Mouse (Mus musculus) heart, embryonic 15.5 days (tissue): ENCODE data around the gene Caly. TPM values are rescaled to one million over a fixed set of nuclear protein-coding genes. Genes with fewer than 3 reads are reported as not detected.

Experiments used
- ATAC-seq: fragments of 200-750 bp; cut with Nextera tagmentation; replicated peaks from 2 replicates; pipeline ENCODE4 v1.8.0; 2017; ENCODE audit warnings: low read depth, moderate TSS enrichment; ENCODE audit not compliant: insufficient number of reproducible peaks, insufficient read depth, low FRiP score
- H3K27ac ChIP-seq: fragments of 300-500 bp; sonication (generic); 2 replicates; pipeline ENCODE4 v1.5.1; 2015; ENCODE audit warnings: mild to moderate bottlenecking, inconsistent platforms
- H3K27me3 ChIP-seq: fragments of 300-500 bp; sonication (generic); 2 replicates; pipeline ENCODE4 v1.6.1; 2015; ENCODE audit warnings: inconsistent platforms
- H3K36me3 ChIP-seq: fragments of 300-500 bp; sonication (generic); 2 replicates; pipeline ENCODE4 v1.6.1; 2015; ENCODE audit warnings: mild to moderate bottlenecking, inconsistent platforms
- H3K4me1 ChIP-seq: fragments of 300-500 bp; sonication (generic); replicated peaks from 2 replicates; pipeline ENCODE4 v1.6.1; 2015; ENCODE audit warnings: inconsistent platforms
- H3K4me2 ChIP-seq: fragments of 300-500 bp; sonication (generic); 2 replicates; pipeline ENCODE4 v1.6.1; 2015; ENCODE audit warnings: inconsistent platforms, mild to moderate bottlenecking, moderate library complexity
- H3K4me3 ChIP-seq: fragments of 300-500 bp; sonication (generic); 2 replicates; pipeline ENCODE4 v1.5.1; 2015; ENCODE audit warnings: mild to moderate bottlenecking, inconsistent platforms
- H3K9ac ChIP-seq: fragments of 300-500 bp; sonication (generic); 2 replicates; pipeline ENCODE4 v1.6.1; 2015; ENCODE audit warnings: mild to moderate bottlenecking, inconsistent platforms
- H3K9me3 ChIP-seq: fragments of 300-500 bp; sonication (generic); replicated peaks from 2 replicates; pipeline ENCODE4 v1.6.1; 2016; ENCODE audit warnings: inconsistent platforms
- WGBS: fragments of 180-500 bp; shearing (Covaris S2); methylation state at CpG from one replicate; pipeline ENCODE4 v1.1.7; 2015; ENCODE audit warnings: mixed read lengths; 5-methylcytosine and 5-hydroxymethylcytosine counted together
- polyA plus RNA-seq: library from polyadenylated mRNA; unstranded; fragments of >200 nt; fragmentation: Nextera tagmentation; extraction: Ambion mirVana; gene quantifications from 2 replicates; pipeline ENCODE4 v1.2.1, GENCODE M21; 2015

Gene Caly
- polyA plus RNA-seq, 1 experiment from 2014 or later, result 0.45 TPM

- Histone ChIP-seq H3K27ac (no peak overlapping the region), H3K27me3 (peaks cover 97% of the 10 kb centered on the region), H3K36me3 (no peaks in the 10 kb centered on the region), H3K9me3 (no peaks in the 10 kb centered on the region), H3K4me2 (peak overlapping the region; percentile 77), H3K4me1 (peaks cover 20% of the 10 kb centered on the region), H3K4me3 (peak overlapping the region; percentile 44), H3K9ac (no peak overlapping the region)
- WGBS, result 29% methylated on average over 7 of the region's 7 CpGs
- ATAC-seq, result no peak
These were observed 23.8 kb downstream of the Caly start for GRCm38 (mm10) chr7:140058528-140058927.

- Histone ChIP-seq H3K4me1 (peaks cover 20% of the 10 kb centered on the region), H3K27ac (no peak overlapping the region), H3K27me3 (peaks cover 97% of the 10 kb centered on the region), H3K9me3 (no peaks in the 10 kb centered on the region), H3K36me3 (no peaks in the 10 kb centered on the region), H3K4me2 (peak overlapping the region; percentile 77), H3K9ac (peak overlapping the region; percentile 49; the same call in 1 of the 2 replicates), H3K4me3 (peak overlapping the region; percentile 44)
- 3% methylated on average over 53 of the region's 53 CpGs for WGBS
- ATAC-seq, result no peak
These were observed 24.6 kb downstream of the Caly start for GRCm38 (mm10) chr7:140057413-140058407.

- Histone ChIP-seq H3K9me3 (no peaks in the 10 kb centered on the region), H3K4me3 (no peak overlapping the region), H3K4me2 (no peak overlapping the region), H3K36me3 (no peaks in the 10 kb centered on the region), H3K9ac (no peak overlapping the region), H3K4me1 (peaks cover 17% of the 10 kb centered on the region), H3K27ac (no peak overlapping the region), H3K27me3 (peaks cover 96% of the 10 kb centered on the region)
- no peak for ATAC-seq
- 66% methylated on average over 4 of the region's 4 CpGs for WGBS
These were observed 28.2 kb downstream of the Caly start for GRCm38 (mm10) chr7:140054124-140054523.

GRCm38 (mm10) chr7:140049115-140049689 is 33.1 kb downstream of the Caly start:
- H3K27ac ChIP-seq, result no peak overlapping the region
- 1% methylated on average over 34 of the region's 34 CpGs for WGBS
- H3K4me2 ChIP-seq, result peak overlapping the region; percentile 87
- peaks cover 24% of the 10 kb centered on the region for H3K4me1 ChIP-seq
- H3K4me3 ChIP-seq, result peak overlapping the region; percentile 50
- 0 out of 2 replicates have a peak overlapping the region, but pooled peaks have one; percentile 14 for H3K9ac ChIP-seq
- no peaks in the 10 kb centered on the region for H3K9me3 ChIP-seq
- ATAC-seq, result peak; percentile 25; the same call in 1 of the 2 replicates
- H3K36me3 ChIP-seq, result no peaks in the 10 kb centered on the region
- peaks cover 99% of the 10 kb centered on the region for H3K27me3 ChIP-seq

- ATAC-seq, result 0 out of 2 replicates have a peak, but pooled peaks have one; percentile 17
- no peaks in the 10 kb centered on the region for H3K36me3 ChIP-seq
- WGBS, result 1% methylated on average over 56 of the region's 56 CpGs
- H3K4me1 ChIP-seq, result peaks cover 24% of the 10 kb centered on the region
- peaks cover 96% of the 10 kb centered on the region for H3K27me3 ChIP-seq
- H3K4me2 ChIP-seq, result peak within 1 kb of the TSS; percentile 87
- H3K4me3 ChIP-seq, result peak within 1 kb of the TSS; percentile 50
- 0 out of 2 replicates have a peak within 1 kb of the TSS, but pooled peaks have one; percentile 14 for H3K9ac ChIP-seq
- H3K9me3 ChIP-seq, result no peaks in the 10 kb centered on the region
- H3K27ac ChIP-seq, result no peak within 1 kb of the TSS
These were observed 33.8 kb downstream of the Caly start, which contains the start of gene Msx3 for GRCm38 (mm10) chr7:140048361-140049114. Gene Msx3 (minus strand): TSS chr7:140049089.

GRCm38 (mm10) chr7:140047811-140048311 is 34.5 kb downstream of the Caly start:
- no peak for ATAC-seq
- H3K27ac ChIP-seq, result no peak overlapping the region
- peak overlapping the region; percentile 50 for H3K4me3 ChIP-seq
- no peak overlapping the region for H3K9ac ChIP-seq
- H3K4me1 ChIP-seq, result peaks cover 24% of the 10 kb centered on the region
- H3K9me3 ChIP-seq, result no peaks in the 10 kb centered on the region
- H3K36me3 ChIP-seq, result no peaks in the 10 kb centered on the region
- peak overlapping the region; percentile 87 for H3K4me2 ChIP-seq
- WGBS, result under 1% methylated on average over 33 of the region's 33 CpGs
- peaks cover 89% of the 10 kb centered on the region for H3K27me3 ChIP-seq

GRCm38 (mm10) chr7:140045546-140045945 is 36.8 kb downstream of the Caly start:
- no peaks in the 10 kb centered on the region for H3K9me3 ChIP-seq
- no peak overlapping the region for H3K9ac ChIP-seq
- no peak overlapping the region for H3K4me3 ChIP-seq
- H3K4me2 ChIP-seq, result no peak overlapping the region
- peaks cover 66% of the 10 kb centered on the region for H3K27me3 ChIP-seq
- no peak for ATAC-seq
- no peak overlapping the region for H3K27ac ChIP-seq
- WGBS, result 72% methylated on average over 4 of the region's 4 CpGs
- H3K4me1 ChIP-seq, result peaks cover 24% of the 10 kb centered on the region
- H3K36me3 ChIP-seq, result 0 out of 2 replicates have a peak, but pooled peaks cover 4% of the 10 kb centered on the region

GRCm38 (mm10) chr7:140042728-140043127 is 39.6 kb downstream of the Caly start:
- Histone ChIP-seq H3K4me1 (peaks cover 3% of the 10 kb centered on the region), H3K36me3 (peaks cover 15% of the 10 kb centered on the region), H3K27ac (no peak overlapping the region), H3K27me3 (peaks cover 38% of the 10 kb centered on the region), H3K9me3 (no peaks in the 10 kb centered on the region), H3K4me3 (no peak overlapping the region), H3K9ac (no peak overlapping the region), H3K4me2 (no peak overlapping the region)
- no peak for ATAC-seq
- 62% methylated on average over 3 of the region's 3 CpGs for WGBS

GRCm38 (mm10) chr7:140037171-140037555 is 45.2 kb downstream of the Caly start:
- H3K27ac ChIP-seq, result no peak overlapping the region
- H3K4me2 ChIP-seq, result peak overlapping the region; percentile 96
- H3K4me3 ChIP-seq, result peak overlapping the region; percentile 81
- 51% methylated on average over 3 of the region's 3 CpGs for WGBS
- H3K27me3 ChIP-seq, result no peaks in the 10 kb centered on the region
- H3K9ac ChIP-seq, result peak overlapping the region; percentile 83; the same call in 1 of the 2 replicates
- H3K9me3 ChIP-seq, result no peaks in the 10 kb centered on the region
- H3K36me3 ChIP-seq, result peaks cover 23% of the 10 kb centered on the region
- H3K4me1 ChIP-seq, result peaks cover 22% of the 10 kb centered on the region
- no peak for ATAC-seq

- Histone ChIP-seq H3K4me1 (peaks cover 22% of the 10 kb centered on the region), H3K27me3 (no peaks in the 10 kb centered on the region), H3K9me3 (no peaks in the 10 kb centered on the region), H3K27ac (peak within 1 kb of the TSS; percentile 90), H3K4me3 (peak within 1 kb of the TSS; percentile 81), H3K4me2 (peak within 1 kb of the TSS; percentile 96), H3K9ac (peak within 1 kb of the TSS; percentile 83), H3K36me3 (peaks cover 29% of the 10 kb centered on the region)
- ATAC-seq, result peak; percentile 98
- 1% methylated on average over 68 of the region's 69 CpGs for WGBS
These were observed 45.8 kb downstream of the Caly start, which contains the start of the genes Zfp511 and Tubgcp2 for GRCm38 (mm10) chr7:140036281-140037170. Gene Zfp511 (plus strand): TSS chr7:140036391. Gene Tubgcp2 (minus strand): TSS chr7:140036669.
